Mouse (Mus musculus): Measurements from ENCODE around the gene Ing5. TPM values are rescaled to one million over a fixed set of nuclear protein-coding genes. Genes with fewer than 3 reads are reported as not detected.

The Ing5 gene
- polyA plus RNA-seq, 1 experiment, result 6.4 TPM

GRCm38 (mm10) chr1:93764871-93765591 lies 38.7 kb upstream of the Ing5 start:
- 89% methylated on average over 9 of the region's 9 CpGs for WGBS
- no peak for DNase-seq
- Histone ChIP-seq H3K27ac (ENCODE audit: insufficient read depth, low read depth, low read length) (no peak overlapping the region), H3K27me3 (replicated peaks; ENCODE audit: control insufficient read depth, insufficient read depth, low read length) (no peaks in the 10 kb centered on the region), H3K4me3 (ENCODE audit: insufficient read depth, low read depth, low read length) (no peak overlapping the region), H3K36me3 (ENCODE audit: control insufficient read depth, insufficient read depth, low read length) (no peaks in the 10 kb centered on the region), H3K4me1 (ENCODE audit: control insufficient read depth, insufficient read depth, low read length) (no peaks in the 10 kb centered on the region)
- TF ChIP-seq CTCF (conservative IDR thresholded peaks at IDR 0.05; ENCODE audit: insufficient read depth, insufficient read length, low read depth, low read length) (no peak), POLR2A (IDR thresholded peaks at IDR 0.05; ENCODE audit: low read depth, low read length) (no peak)

GRCm38 (mm10) chr1:93767600-93767999 lies 36.2 kb upstream of the Ing5 start:
- no peaks in the 10 kb centered on the region for H3K27me3 ChIP-seq (replicated peaks; ENCODE audit: control insufficient read depth, insufficient read depth, low read length)
- 81% methylated on average over 6 of the region's 6 CpGs for WGBS
- DNase-seq, result no peak
- H3K4me3 ChIP-seq (ENCODE audit: insufficient read depth, low read depth, low read length), result no peak overlapping the region
- H3K27ac ChIP-seq (ENCODE audit: insufficient read depth, low read depth, low read length), result no peak overlapping the region
- H3K36me3 ChIP-seq (ENCODE audit: control insufficient read depth, insufficient read depth, low read length), result no peaks in the 10 kb centered on the region; the same call in 1 of the 2 replicates
- no peaks in the 10 kb centered on the region for H3K4me1 ChIP-seq (ENCODE audit: control insufficient read depth, insufficient read depth, low read length)
- TF ChIP-seq CTCF (conservative IDR thresholded peaks at IDR 0.05; ENCODE audit: insufficient read depth, insufficient read length, low read depth, low read length) (no peak), POLR2A (IDR thresholded peaks at IDR 0.05; ENCODE audit: low read depth, low read length) (no peak)

- TF ChIP-seq CTCF (conservative IDR thresholded peaks at IDR 0.05; ENCODE audit: insufficient read depth, insufficient read length, low read depth, low read length) (no peak), POLR2A (IDR thresholded peaks at IDR 0.05; ENCODE audit: low read depth, low read length) (no peak)
Observed at GRCm38 (mm10) chr1:93769901-93770300, 33.9 kb upstream of the Ing5 start.

GRCm38 (mm10) chr1:93776686-93777085 lies 27.1 kb upstream of the Ing5 start:
- WGBS, result 96% methylated on average over 5 of the region's 5 CpGs

More at GRCm38 (mm10) chr1:93769901-93770300, 33.9 kb upstream of the Ing5 start:
- peaks cover 3% of the 10 kb centered on the region for H3K36me3 ChIP-seq (ENCODE audit: control insufficient read depth, insufficient read depth, low read length)
- no peak for DNase-seq
- 96% methylated on average over 3 of the region's 3 CpGs for WGBS
- no peaks in the 10 kb centered on the region for H3K4me1 ChIP-seq (ENCODE audit: control insufficient read depth, insufficient read depth, low read length)
- H3K4me3 ChIP-seq (ENCODE audit: insufficient read depth, low read depth, low read length), result no peak overlapping the region
- H3K27ac ChIP-seq (ENCODE audit: insufficient read depth, low read depth, low read length), result no peak overlapping the region
- no peaks in the 10 kb centered on the region for H3K27me3 ChIP-seq (replicated peaks; ENCODE audit: control insufficient read depth, insufficient read depth, low read length)

GRCm38 (mm10) chr1:93786912-93787311 lies 16.9 kb upstream of the Ing5 start:
- TF ChIP-seq POLR2A (IDR thresholded peaks at IDR 0.05; ENCODE audit: low read depth, low read length) (no peak), CTCF (conservative IDR thresholded peaks at IDR 0.05; ENCODE audit: insufficient read depth, insufficient read length, low read depth, low read length) (no peak)
- no peak for DNase-seq
- 76% methylated on average over 2 of the region's 2 CpGs for WGBS
- Histone ChIP-seq H3K27me3 (replicated peaks; ENCODE audit: control insufficient read depth, insufficient read depth, low read length) (no peaks in the 10 kb centered on the region), H3K27ac (ENCODE audit: insufficient read depth, low read depth, low read length) (no peak overlapping the region), H3K4me3 (ENCODE audit: insufficient read depth, low read depth, low read length) (no peak overlapping the region), H3K4me1 (ENCODE audit: control insufficient read depth, insufficient read depth, low read length) (no peaks in the 10 kb centered on the region), H3K36me3 (ENCODE audit: control insufficient read depth, insufficient read depth, low read length) (no peaks in the 10 kb centered on the region; the same call in none of the 2 replicates)

More at GRCm38 (mm10) chr1:93776686-93777085, 27.1 kb upstream of the Ing5 start:
- no peaks in the 10 kb centered on the region for H3K4me1 ChIP-seq (ENCODE audit: control insufficient read depth, insufficient read depth, low read length)
- no peak for DNase-seq
- no peaks in the 10 kb centered on the region for H3K27me3 ChIP-seq (replicated peaks; ENCODE audit: control insufficient read depth, insufficient read depth, low read length)
- no peak overlapping the region for H3K27ac ChIP-seq (ENCODE audit: insufficient read depth, low read depth, low read length)
- no peak overlapping the region for H3K4me3 ChIP-seq (ENCODE audit: insufficient read depth, low read depth, low read length)
- TF ChIP-seq POLR2A (IDR thresholded peaks at IDR 0.05; ENCODE audit: low read depth, low read length) (no peak), CTCF (conservative IDR thresholded peaks at IDR 0.05; ENCODE audit: insufficient read depth, insufficient read length, low read depth, low read length) (no peak)
- peaks cover 6% of the 10 kb centered on the region for H3K36me3 ChIP-seq (ENCODE audit: control insufficient read depth, insufficient read depth, low read length)

GRCm38 (mm10) chr1:93794526-93794925 lies 9.2 kb upstream of the Ing5 start:
- no peak overlapping the region for H3K4me3 ChIP-seq (ENCODE audit: insufficient read depth, low read depth, low read length)
- H3K27me3 ChIP-seq (replicated peaks; ENCODE audit: control insufficient read depth, insufficient read depth, low read length), result no peaks in the 10 kb centered on the region
- no peak for TF ChIP-seq CTCF (conservative IDR thresholded peaks at IDR 0.05; ENCODE audit: insufficient read depth, insufficient read length, low read depth, low read length)
- no peak for TF ChIP-seq POLR2A (IDR thresholded peaks at IDR 0.05; ENCODE audit: low read depth, low read length)
- 94% methylated on average over 8 of the region's 8 CpGs for WGBS
- no peaks in the 10 kb centered on the region for H3K4me1 ChIP-seq (ENCODE audit: control insufficient read depth, insufficient read depth, low read length)
- H3K27ac ChIP-seq (ENCODE audit: insufficient read depth, low read depth, low read length), result no peak overlapping the region
- DNase-seq, result no peak
- peaks cover 10% of the 10 kb centered on the region for H3K36me3 ChIP-seq (ENCODE audit: control insufficient read depth, insufficient read depth, low read length)

GRCm38 (mm10) chr1:93795886-93796285 lies 7.9 kb upstream of the Ing5 start:
- Histone ChIP-seq H3K4me1 (ENCODE audit: control insufficient read depth, insufficient read depth, low read length) (no peaks in the 10 kb centered on the region), H3K27ac (ENCODE audit: insufficient read depth, low read depth, low read length) (no peak overlapping the region), H3K4me3 (ENCODE audit: insufficient read depth, low read depth, low read length) (no peak overlapping the region), H3K36me3 (ENCODE audit: control insufficient read depth, insufficient read depth, low read length) (peaks cover 10% of the 10 kb centered on the region), H3K27me3 (replicated peaks; ENCODE audit: control insufficient read depth, insufficient read depth, low read length) (no peaks in the 10 kb centered on the region)
- DNase-seq, result no peak
- WGBS, result 76% methylated on average over 8 of the region's 8 CpGs
- no peak for TF ChIP-seq POLR2A (IDR thresholded peaks at IDR 0.05; ENCODE audit: low read depth, low read length)
- TF ChIP-seq CTCF (conservative IDR thresholded peaks at IDR 0.05; ENCODE audit: insufficient read depth, insufficient read length, low read depth, low read length), result no peak

Measured in kidney, adult 2 months (tissue).